Mouse (Mus musculus): ENCODE results near the gene Pmp22. TPM values are rescaled to one million over a fixed set of nuclear protein-coding genes. Genes with fewer than 3 reads are reported as not detected.

The Pmp22 gene
- polyA plus RNA-seq, 1 experiment = 57.8 TPM

- Histone ChIP-seq H3K27me3 (ENCODE audit: control insufficient read depth, insufficient read depth, low read length, poor library complexity, severe bottlenecking) (no peaks in the 10 kb centered on the region), H3K27ac (ENCODE audit: insufficient read depth, low read length) (no peak overlapping the region), H3K9me3 (replicated peaks; ENCODE audit: control insufficient read depth, insufficient read depth, low read length, poor library complexity, severe bottlenecking) (no peaks in the 10 kb centered on the region), H3K4me3 (ENCODE audit: low read depth, low read length) (no peak overlapping the region), H3K36me3 (ENCODE audit: control insufficient read depth, insufficient read depth, low read length, poor library complexity, severe bottlenecking) (no peaks in the 10 kb centered on the region), H3K9ac (ENCODE audit: low read depth, poor library complexity, severe bottlenecking) (no peak overlapping the region), H3K4me1 (ENCODE audit: control insufficient read depth, insufficient read depth, low read length) (no peaks in the 10 kb centered on the region)
- TF ChIP-seq POLR2A (IDR thresholded peaks at IDR 0.05; ENCODE audit: insufficient read depth, low read length) = no peak
- no peak for TF ChIP-seq EP300 (IDR thresholded peaks at IDR 0.05; ENCODE audit: insufficient read depth, low read depth, low read length)
- TF ChIP-seq CTCF (IDR thresholded peaks at IDR 0.05; ENCODE audit: low read depth, low read length) = no peak
Measured at GRCm38 (mm10) chr11:63163986-63164682, 35.4 kb downstream of the Pmp22 start.

GRCm38 (mm10) chr11:63164756-63165484 lies 36.1 kb downstream of the Pmp22 start:
- Histone ChIP-seq H3K4me3 (ENCODE audit: low read depth, low read length) (no peak overlapping the region), H3K4me1 (ENCODE audit: control insufficient read depth, insufficient read depth, low read length) (no peaks in the 10 kb centered on the region), H3K27me3 (ENCODE audit: control insufficient read depth, insufficient read depth, low read length, poor library complexity, severe bottlenecking) (no peaks in the 10 kb centered on the region), H3K9ac (ENCODE audit: low read depth, poor library complexity, severe bottlenecking) (no peak overlapping the region), H3K27ac (ENCODE audit: insufficient read depth, low read length) (no peak overlapping the region), H3K36me3 (ENCODE audit: control insufficient read depth, insufficient read depth, low read length, poor library complexity, severe bottlenecking) (no peaks in the 10 kb centered on the region), H3K9me3 (replicated peaks; ENCODE audit: control insufficient read depth, insufficient read depth, low read length, poor library complexity, severe bottlenecking) (no peaks in the 10 kb centered on the region)
- TF ChIP-seq EP300 (IDR thresholded peaks at IDR 0.05; ENCODE audit: insufficient read depth, low read depth, low read length) (no peak), CTCF (IDR thresholded peaks at IDR 0.05; ENCODE audit: low read depth, low read length) (peak; percentile 24), POLR2A (IDR thresholded peaks at IDR 0.05; ENCODE audit: insufficient read depth, low read length) (no peak)

- Histone ChIP-seq H3K4me1 (ENCODE audit: control insufficient read depth, insufficient read depth, low read length) (no peaks in the 10 kb centered on the region), H3K9me3 (replicated peaks; ENCODE audit: control insufficient read depth, insufficient read depth, low read length, poor library complexity, severe bottlenecking) (no peaks in the 10 kb centered on the region), H3K27me3 (ENCODE audit: control insufficient read depth, insufficient read depth, low read length, poor library complexity, severe bottlenecking) (no peaks in the 10 kb centered on the region), H3K36me3 (ENCODE audit: control insufficient read depth, insufficient read depth, low read length, poor library complexity, severe bottlenecking) (no peaks in the 10 kb centered on the region), H3K27ac (ENCODE audit: insufficient read depth, low read length) (no peak overlapping the region), H3K9ac (ENCODE audit: low read depth, poor library complexity, severe bottlenecking) (no peak overlapping the region), H3K4me3 (ENCODE audit: low read depth, low read length) (no peak overlapping the region)
- no peak for TF ChIP-seq POLR2A (IDR thresholded peaks at IDR 0.05; ENCODE audit: insufficient read depth, low read length)
- TF ChIP-seq EP300 (IDR thresholded peaks at IDR 0.05; ENCODE audit: insufficient read depth, low read depth, low read length) = no peak
- no peak for TF ChIP-seq CTCF (IDR thresholded peaks at IDR 0.05; ENCODE audit: low read depth, low read length)
Measured at GRCm38 (mm10) chr11:63167826-63168225, 39.0 kb downstream of the Pmp22 start.

- H3K27ac ChIP-seq (ENCODE audit: insufficient read depth, low read length) = no peak overlapping the region
Measured at GRCm38 (mm10) chr11:63168551-63169258, 39.9 kb downstream of the Pmp22 start.

DNA sequence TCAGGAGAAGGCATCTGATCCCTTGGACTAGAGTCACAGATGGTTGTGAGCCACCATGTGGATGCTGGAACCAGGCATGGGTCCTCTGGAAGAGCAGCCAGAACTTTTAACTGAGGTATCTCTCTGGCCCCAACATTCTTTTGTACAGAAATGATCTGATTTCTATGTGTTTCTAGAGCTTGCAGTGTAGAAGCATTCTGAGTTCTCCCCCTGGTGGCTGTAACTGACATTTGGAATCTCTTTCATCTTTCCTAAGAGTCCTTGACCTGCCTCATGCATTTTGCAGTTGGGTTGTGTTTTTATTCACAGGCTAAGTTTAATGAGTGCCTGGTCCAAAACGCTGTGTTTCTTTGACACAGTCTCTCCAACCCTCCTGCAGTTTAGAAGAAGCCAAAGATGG lies 43.2 kb downstream of the Pmp22 start:
- Histone ChIP-seq H3K27me3 (ENCODE audit: control insufficient read depth, insufficient read depth, low read length, poor library complexity, severe bottlenecking) (no peaks in the 10 kb centered on the region), H3K9ac (ENCODE audit: low read depth, poor library complexity, severe bottlenecking) (no peak overlapping the region), H3K27ac (ENCODE audit: insufficient read depth, low read length) (no peak overlapping the region), H3K4me3 (ENCODE audit: low read depth, low read length) (no peak overlapping the region), H3K36me3 (ENCODE audit: control insufficient read depth, insufficient read depth, low read length, poor library complexity, severe bottlenecking) (no peaks in the 10 kb centered on the region), H3K4me1 (ENCODE audit: control insufficient read depth, insufficient read depth, low read length) (no peaks in the 10 kb centered on the region), H3K9me3 (replicated peaks; ENCODE audit: control insufficient read depth, insufficient read depth, low read length, poor library complexity, severe bottlenecking) (no peaks in the 10 kb centered on the region)
- TF ChIP-seq POLR2A (IDR thresholded peaks at IDR 0.05; ENCODE audit: insufficient read depth, low read length) (no peak), EP300 (IDR thresholded peaks at IDR 0.05; ENCODE audit: insufficient read depth, low read depth, low read length) (no peak), CTCF (IDR thresholded peaks at IDR 0.05; ENCODE audit: low read depth, low read length) (no peak)

More at GRCm38 (mm10) chr11:63168551-63169258, 39.9 kb downstream of the Pmp22 start:
- H3K4me3 ChIP-seq (ENCODE audit: low read depth, low read length) = no peak overlapping the region
- no peaks in the 10 kb centered on the region for H3K36me3 ChIP-seq (ENCODE audit: control insufficient read depth, insufficient read depth, low read length, poor library complexity, severe bottlenecking)
- no peaks in the 10 kb centered on the region for H3K9me3 ChIP-seq (replicated peaks; ENCODE audit: control insufficient read depth, insufficient read depth, low read length, poor library complexity, severe bottlenecking)
- no peak for TF ChIP-seq EP300 (IDR thresholded peaks at IDR 0.05; ENCODE audit: insufficient read depth, low read depth, low read length)
- peak; percentile 16 for TF ChIP-seq CTCF (IDR thresholded peaks at IDR 0.05; ENCODE audit: low read depth, low read length)
- H3K4me1 ChIP-seq (ENCODE audit: control insufficient read depth, insufficient read depth, low read length) = no peaks in the 10 kb centered on the region
- no peak overlapping the region for H3K9ac ChIP-seq (ENCODE audit: low read depth, poor library complexity, severe bottlenecking)
- H3K27me3 ChIP-seq (ENCODE audit: control insufficient read depth, insufficient read depth, low read length, poor library complexity, severe bottlenecking) = no peaks in the 10 kb centered on the region
